Mouse (Mus musculus): ENCODE results near the gene Tm9sf4.

DNA sequence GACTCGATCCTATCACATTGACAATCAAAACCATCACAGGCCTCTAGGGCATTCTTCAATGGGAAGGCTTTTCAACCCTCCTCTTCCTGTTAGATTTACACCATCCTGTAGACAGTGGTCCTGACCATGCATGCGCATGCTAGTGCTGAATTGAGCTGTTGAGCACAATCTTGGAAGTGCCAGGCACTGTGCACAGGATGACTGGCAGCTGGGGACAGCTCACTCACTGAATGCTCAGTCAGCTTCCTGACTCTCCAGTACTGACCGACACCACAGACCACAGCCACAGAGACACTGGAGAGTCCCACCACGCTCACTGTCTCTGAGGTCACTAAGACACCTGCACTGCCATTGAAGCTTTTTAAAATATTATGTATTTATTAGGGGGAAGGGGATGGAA, 54.3 kb downstream of the Tm9sf4 start:
- TF ChIP-seq CTCF (IDR thresholded peaks at IDR 0.05) (no peak), POLR2A (IDR thresholded peaks at IDR 0.05; ENCODE audit: insufficient read depth, low read depth, low read length) (no peak), EP300 (IDR thresholded peaks at IDR 0.05; ENCODE audit: insufficient read depth, low read depth, low read length) (no peak)
